Mouse (Mus musculus): ENCODE measurements at regions not wholly inside any gene's neighbourhood (a gene's known extent, or its start where the extent isn't known, plus 50 kb on each side); places are given as distances from the start of the nearest gene placed in this dataset.

GRCm38 (mm10) chr9:27694805-27695593, 95.6 kb upstream of the Opcml start:
- DNase-seq (ENCODE audit: low read depth, low spot score) = no peak

DNA sequence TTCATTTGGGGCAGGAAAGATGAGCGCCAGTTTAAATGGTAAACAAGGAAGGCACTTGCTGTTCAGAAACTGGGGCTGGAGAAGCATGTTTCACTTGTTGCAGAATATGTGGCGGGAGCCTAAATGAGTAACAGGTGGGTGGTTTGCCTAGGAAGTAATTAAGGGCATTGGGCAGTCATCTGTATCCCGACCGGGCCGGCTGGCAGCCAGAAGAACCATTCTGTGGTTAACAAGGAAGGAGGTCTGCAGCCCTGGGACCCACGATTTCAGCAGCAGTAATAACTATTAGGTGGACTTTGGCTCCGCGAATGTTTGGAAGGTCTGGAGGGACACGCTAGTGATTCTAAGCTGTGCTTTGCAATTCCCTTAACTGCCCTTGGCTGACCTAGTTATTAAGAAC, 89.0 kb upstream of the Opcml start:
- no peak for DNase-seq (ENCODE audit: low read depth, low spot score)

DNA sequence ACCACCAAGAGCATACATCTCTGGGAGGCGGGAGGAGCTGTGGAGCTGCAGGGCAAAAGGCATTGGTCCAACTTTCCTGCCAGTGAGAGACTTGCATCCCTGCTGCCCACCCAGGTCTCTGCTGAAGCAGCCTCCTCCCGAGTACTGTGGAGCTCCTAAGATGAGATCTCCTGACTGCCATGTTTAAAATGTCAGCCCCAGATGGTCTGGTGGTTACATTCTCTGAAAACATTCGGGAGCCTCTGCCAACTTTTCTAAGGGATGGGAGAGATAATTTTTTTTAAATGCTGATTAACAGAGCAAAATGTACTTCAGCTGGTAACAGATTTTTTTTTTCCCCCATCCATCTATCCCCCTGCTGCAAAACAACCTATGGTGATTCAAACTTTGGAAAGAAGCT, 88.4 kb upstream of the Opcml start:
- DNase-seq (ENCODE audit: low read depth, low spot score) = no peak

- no peak for DNase-seq (ENCODE audit: low read depth, low spot score)
Observed at GRCm38 (mm10) chr9:27704001-27704400, 86.6 kb upstream of the Opcml start.

DNA sequence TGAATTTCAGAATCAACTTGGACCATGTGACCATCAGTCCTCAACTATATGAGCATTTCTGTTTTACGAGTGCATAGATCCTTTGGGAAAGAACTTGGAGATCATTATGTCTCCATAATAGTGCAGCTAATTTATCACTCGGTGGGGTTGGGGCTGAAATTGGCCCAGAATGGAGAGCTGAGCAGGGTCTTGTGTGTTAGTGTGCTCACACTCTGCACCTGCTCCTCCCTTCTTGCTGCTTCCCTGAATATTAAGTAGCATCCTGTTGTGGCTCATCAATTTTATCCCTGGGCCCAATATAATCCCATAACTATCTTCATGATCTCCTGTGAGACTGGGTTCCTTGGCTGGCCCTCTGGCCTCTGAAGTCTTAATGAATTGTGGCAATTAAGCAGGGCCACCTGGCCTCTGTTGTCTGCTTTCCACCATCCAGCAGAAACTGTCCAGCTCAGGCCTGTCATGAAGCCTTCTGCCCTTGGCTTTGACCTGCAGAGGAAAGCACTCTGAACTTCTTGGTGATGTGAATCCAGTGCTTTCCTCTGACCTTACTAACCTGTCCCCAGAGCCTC, 66.7 kb upstream of the Opcml start:
- DNase-seq (ENCODE audit: low read depth, low spot score) = no peak

- no peak for DNase-seq (ENCODE audit: low read depth, low spot score)
Observed at GRCm38 (mm10) chr9:27724576-27724975, 66.0 kb upstream of the Opcml start.

- no peak for DNase-seq (ENCODE audit: low read depth, low spot score)
Observed at GRCm38 (mm10) chr9:27728652-27729557, 61.7 kb upstream of the Opcml start.

- no peak for DNase-seq (ENCODE audit: low read depth, low spot score)
Observed at GRCm38 (mm10) chr9:27729558-27729889, 61.1 kb upstream of the Opcml start.

GRCm38 (mm10) chr9:27739287-27739686, 51.3 kb upstream of the Opcml start:
- peak; percentile 16 for DNase-seq (ENCODE audit: low read depth, low spot score)
